Mouse (Mus musculus) hindbrain, postnatal 0 days (tissue): Measurements from ENCODE around the gene Celf2. TPM values are rescaled to one million over a fixed set of nuclear protein-coding genes. Genes with fewer than 3 reads are reported as not detected.

Experiments used
- ATAC-seq: fragments of 200-750 bp; cut with Nextera tagmentation; 2 replicates; pipeline ENCODE4 v1.8.0; 2017; ENCODE audit warnings: mild to moderate bottlenecking, moderate TSS enrichment, moderate library complexity
- DNase-seq: peaks from one replicate; pipeline ENCODE4 v3.0.0-alpha.2; 2015; ENCODE audit warnings: low spot score
- H3K27ac ChIP-seq: fragments of 300-500 bp; sonication (generic); 2 replicates; pipeline ENCODE4 v1.5.1; 2014; ENCODE audit warnings: mild to moderate bottlenecking
- H3K27me3 ChIP-seq: fragments of 300-500 bp; sonication (generic); 2 replicates; pipeline ENCODE4 v1.6.1; 2014; ENCODE audit warnings: low read length, mixed read lengths; ENCODE audit not compliant: insufficient read depth
- H3K36me3 ChIP-seq: fragments of 300-500 bp; sonication (generic); 2 replicates; pipeline ENCODE4 v1.6.1; 2014; ENCODE audit warnings: low read length, mixed read lengths; ENCODE audit not compliant: insufficient read depth
- H3K4me1 ChIP-seq: fragments of 300-500 bp; sonication (generic); 2 replicates; pipeline ENCODE4 v1.6.1; 2014; ENCODE audit warnings: antibody characterized with exemption, low read length, mixed read lengths; ENCODE audit not compliant: insufficient read depth
- H3K4me2 ChIP-seq: fragments of 300-500 bp; sonication (generic); 2 replicates; pipeline ENCODE4 v1.6.1; 2014; ENCODE audit warnings: low read depth, mild to moderate bottlenecking, low read length, moderate library complexity, mixed read lengths
- H3K4me3 ChIP-seq: fragments of 300-500 bp; sonication (generic); 2 replicates; pipeline ENCODE4 v1.5.1; 2014; ENCODE audit warnings: low read length
- H3K9ac ChIP-seq: fragments of 300-500 bp; sonication (generic); replicated peaks from 2 replicates; pipeline ENCODE4 v1.6.1; 2014; ENCODE audit warnings: mild to moderate bottlenecking, low read length, moderate library complexity, mixed read lengths
- H3K9me3 ChIP-seq: fragments of 300-500 bp; sonication (generic); 2 replicates; pipeline ENCODE4 v1.6.1; 2016; ENCODE audit warnings: low read length, mixed read lengths
- CTCF ChIP-seq: IDR thresholded peaks from 2 replicates; pipeline ENCODE4 v1.5.1; 2016; ENCODE audit warnings: antibody characterized with exemption, control low read depth, low read depth
- WGBS: fragments of 180-500 bp; shearing (Covaris S2); extraction: QIAGEN DNeasy Blood & Tissue Kit; methylation state at CpG from one replicate; pipeline ENCODE4 v1.1.7; 2014; 5-methylcytosine and 5-hydroxymethylcytosine counted together
- polyA plus RNA-seq: library from polyadenylated mRNA; unstranded; fragments of >200 nt; fragmentation: Nextera tagmentation; extraction: Ambion mirVana; gene quantifications from 2 replicates; pipeline ENCODE4 v1.2.1, GENCODE M21; 2015
- total RNA-seq: library from RNA; depleted of rRNA; stranded (reverse); fragments of >200 nt; gene quantifications from 2 replicates; pipeline ENCODE4 v1.2.3, GENCODE M21; 2014

Gene Celf2
- total and polyA plus RNA-seq, 2 experiments from 2014 or later = 110 to 160 TPM

GRCm38 (mm10) chr2:6985706-6986105 lies 523.7 kb downstream of the Celf2 start:
- Histone ChIP-seq H3K27ac (no peak overlapping the region), H3K27me3 (no peaks in the 10 kb centered on the region), H3K4me3 (no peak overlapping the region), H3K4me1 (no peaks in the 10 kb centered on the region), H3K4me2 (no peak overlapping the region), H3K36me3 (no peaks in the 10 kb centered on the region), H3K9me3 (no peaks in the 10 kb centered on the region), H3K9ac (no peak overlapping the region)
- no peak for TF ChIP-seq CTCF
- 63% methylated on average over 4 of the region's 4 CpGs for WGBS
- DNase-seq = no peak
- no peak for ATAC-seq

GRCm38 (mm10) chr2:6983902-6984301 lies 525.5 kb downstream of the Celf2 start:
- no peak overlapping the region for H3K4me3 ChIP-seq
- no peaks in the 10 kb centered on the region for H3K4me1 ChIP-seq

GRCm38 (mm10) chr2:6976300-6976699 lies 533.1 kb downstream of the Celf2 start:
- no peak for TF ChIP-seq CTCF
- Histone ChIP-seq H3K36me3 (no peaks in the 10 kb centered on the region), H3K27me3 (no peaks in the 10 kb centered on the region), H3K27ac (no peak overlapping the region), H3K9ac (no peak overlapping the region), H3K4me2 (no peak overlapping the region), H3K9me3 (no peaks in the 10 kb centered on the region), H3K4me1 (no peaks in the 10 kb centered on the region), H3K4me3 (no peak overlapping the region)
- 95% methylated on average over 2 of the region's 2 CpGs for WGBS
- DNase-seq (no peak), ATAC-seq (no peak)

More at GRCm38 (mm10) chr2:6983902-6984301, 525.5 kb downstream of the Celf2 start:
- H3K9ac ChIP-seq = no peak overlapping the region
- no peak overlapping the region for H3K27ac ChIP-seq
- WGBS = 47% methylated on average over 6 of the region's 6 CpGs
- no peak for TF ChIP-seq CTCF
- DNase-seq (no peak), ATAC-seq (no peak)
- no peaks in the 10 kb centered on the region for H3K36me3 ChIP-seq
- no peaks in the 10 kb centered on the region for H3K9me3 ChIP-seq
- H3K4me2 ChIP-seq = no peak overlapping the region
- no peaks in the 10 kb centered on the region for H3K27me3 ChIP-seq

- Histone ChIP-seq H3K4me1 (peaks cover 3% of the 10 kb centered on the region; the same call in 1 of the 2 replicates), H3K4me2 (no peak overlapping the region), H3K9ac (no peak overlapping the region), H3K27ac (no peak overlapping the region), H3K36me3 (no peaks in the 10 kb centered on the region), H3K9me3 (no peaks in the 10 kb centered on the region), H3K27me3 (no peaks in the 10 kb centered on the region), H3K4me3 (no peak overlapping the region)
- WGBS = 60% methylated on average over 6 of the region's 6 CpGs
- TF ChIP-seq CTCF = no peak
- DNase-seq = no peak
- no peak for ATAC-seq
These were observed 540.1 kb downstream of the Celf2 start for GRCm38 (mm10) chr2:6969228-6969627.

GRCm38 (mm10) chr2:6965243-6965642 lies 544.1 kb downstream of the Celf2 start:
- H3K27me3 ChIP-seq = no peaks in the 10 kb centered on the region
- H3K36me3 ChIP-seq = no peaks in the 10 kb centered on the region

GRCm38 (mm10) chr2:6950702-6951101 lies 558.7 kb downstream of the Celf2 start:
- Histone ChIP-seq H3K4me2 (no peak overlapping the region), H3K4me3 (no peak overlapping the region), H3K9ac (no peak overlapping the region), H3K4me1 (no peaks in the 10 kb centered on the region), H3K27ac (no peak overlapping the region), H3K27me3 (no peaks in the 10 kb centered on the region), H3K36me3 (no peaks in the 10 kb centered on the region), H3K9me3 (no peaks in the 10 kb centered on the region)
- no peak for TF ChIP-seq CTCF
- no peak for DNase-seq
- 83% methylated on average over 4 of the region's 4 CpGs for WGBS
- ATAC-seq = no peak

More at GRCm38 (mm10) chr2:6965243-6965642, 544.1 kb downstream of the Celf2 start:
- ATAC-seq = no peak
- no peak overlapping the region for H3K9ac ChIP-seq
- H3K4me2 ChIP-seq = no peak overlapping the region
- H3K27ac ChIP-seq = no peak overlapping the region
- DNase-seq = no peak
- H3K9me3 ChIP-seq = no peaks in the 10 kb centered on the region
- no peak for TF ChIP-seq CTCF
- no peak overlapping the region for H3K4me3 ChIP-seq
- peaks cover 3% of the 10 kb centered on the region; the same call in 1 of the 2 replicates for H3K4me1 ChIP-seq

- Histone ChIP-seq H3K9ac (no peak overlapping the region), H3K4me1 (no peaks in the 10 kb centered on the region; the same call in 1 of the 2 replicates), H3K27me3 (no peaks in the 10 kb centered on the region), H3K27ac (no peak overlapping the region), H3K9me3 (no peaks in the 10 kb centered on the region), H3K4me3 (no peak overlapping the region), H3K36me3 (no peaks in the 10 kb centered on the region), H3K4me2 (no peak overlapping the region)
- TF ChIP-seq CTCF = no peak
- ATAC-seq = no peak
- DNase-seq = no peak
- WGBS = 76% methylated on average over 9 of the region's 9 CpGs
These were observed 563.5 kb downstream of the Celf2 start for GRCm38 (mm10) chr2:6945638-6946415.
